8 mouse cellular contexts compared by ENCODE assay signal in the genomic region with DNA sequence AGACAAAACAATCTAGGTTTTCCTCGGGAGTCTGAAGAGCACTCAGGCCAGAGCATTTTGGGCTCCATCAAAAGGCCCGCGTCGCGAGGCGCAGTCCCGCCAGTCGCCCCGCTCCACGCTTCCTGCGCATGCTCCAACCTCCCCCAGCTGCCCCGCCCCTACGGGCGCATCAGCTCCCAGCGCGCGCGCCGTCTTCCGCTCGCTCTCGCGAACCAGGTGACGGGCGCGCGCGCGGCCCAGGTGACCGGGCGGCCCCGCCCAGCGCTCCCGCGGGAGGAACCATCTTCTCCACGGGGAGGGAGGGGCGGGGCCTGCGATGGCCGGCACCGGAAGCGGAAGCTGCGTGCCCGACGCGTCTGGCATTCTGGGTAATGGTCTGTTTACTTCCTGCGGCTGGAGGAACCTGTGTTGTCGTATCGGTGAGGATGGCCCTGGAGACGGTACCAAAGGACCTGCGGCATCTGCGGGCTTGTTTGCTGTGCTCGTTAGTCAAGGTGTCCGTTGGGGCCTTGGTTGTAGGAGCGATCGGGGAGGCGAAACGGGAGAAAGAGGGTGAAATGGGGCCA. TPM values are rescaled to one million over a fixed set of nuclear protein-coding genes. Genes with fewer than 3 reads are reported as not detected.
DNase-seq lines count a peak whose midpoint lies in the region; ATAC-seq and TF ChIP-seq lines count a peak whose summit lies in the region.

A gene (plus strand): TSS at position 378 of the 566 bp plus-strand sequence.

- peaks cover 4% of the 10 kb centered on the region for H3K79me3 ChIP-seq in C2C12 (ENCODE audit: low read depth)

- peaks cover 12% of the 10 kb centered on the region for H3K79me2 ChIP-seq in C2C12 (ENCODE audit: control insufficient read depth, insufficient read depth)

- H3K27me3 ChIP-seq in C2C12 (ENCODE audit: control insufficient read depth, insufficient read depth, insufficient read length), result peaks cover 17% of the 10 kb centered on the region
- H3K27me3 ChIP-seq in heart, embryonic 10.5 days (ENCODE audit: insufficient read depth, poor library complexity, severe bottlenecking), result peaks cover 16% of the 10 kb centered on the region; the same call in 1 of the 2 replicates
- H3K27me3 ChIP-seq in kidney, embryonic 15.5 days, result no peaks in the 10 kb centered on the region
- no peaks in the 10 kb centered on the region for H3K27me3 ChIP-seq in liver, embryonic 11.5 days (replicated peaks; ENCODE audit: control insufficient read depth, insufficient read depth, low read length)
- no peaks in the 10 kb centered on the region for H3K27me3 ChIP-seq in stomach, embryonic 14.5 days (ENCODE audit: control insufficient read depth, insufficient read depth, low read length)

- DNase-seq in brain, adult 2 months (ENCODE audit: low read depth, low spot score), result peak; percentile 98
- peak; percentile 97 for DNase-seq in heart, embryonic 10.5 days (ENCODE audit: low spot score)
- peak; percentile 98 for DNase-seq in liver, embryonic 11.5 days (ENCODE audit: low spot score)
- peak; percentile 99 for DNase-seq in naive thymus-derived CD4-positive, alpha-beta T cell, adult 2 months (ENCODE audit: low read depth)

- H3K4me2 ChIP-seq in kidney, embryonic 15.5 days, result peak within 1 kb of the TSS; percentile 93
- H3K4me2 ChIP-seq in liver, embryonic 11.5 days, result peak within 1 kb of the TSS; percentile 92
- peak within 1 kb of the TSS; percentile 79 for H3K4me2 ChIP-seq in stomach, embryonic 14.5 days (replicated peaks; ENCODE audit: low read depth, low read length)

- H3K36me3 ChIP-seq in C2C12 (ENCODE audit: control insufficient read depth, insufficient read depth), result peaks cover 21% of the 10 kb centered on the region
- H3K36me3 ChIP-seq in heart, embryonic 10.5 days, result peaks cover 25% of the 10 kb centered on the region
- peaks cover 33% of the 10 kb centered on the region for H3K36me3 ChIP-seq in kidney, embryonic 15.5 days
- peaks cover 17% of the 10 kb centered on the region for H3K36me3 ChIP-seq in liver, embryonic 11.5 days (ENCODE audit: control insufficient read depth, insufficient read depth, low read length)
- peaks cover 11% of the 10 kb centered on the region for H3K36me3 ChIP-seq in stomach, embryonic 14.5 days (ENCODE audit: control insufficient read depth, insufficient read depth, low read length)

- ATAC-seq in erythroblast, adult 5-6 weeks (replicated peaks; ENCODE audit: low FRiP score, poor library complexity, severe bottlenecking), result peak; percentile 83
- ATAC-seq in kidney, embryonic 15.5 days (replicated peaks; ENCODE audit: low FRiP score), result peak; percentile 94
- ATAC-seq in liver, embryonic 11.5 days (replicated peaks; ENCODE audit: low FRiP score), result peak; percentile 90
- ATAC-seq in stomach, embryonic 14.5 days (ENCODE audit: insufficient number of reproducible peaks, insufficient read depth, low FRiP score, low read depth), result peak; percentile 92

- H3K9ac ChIP-seq in kidney, embryonic 15.5 days, result peak within 1 kb of the TSS; percentile 70
- H3K9ac ChIP-seq in liver, embryonic 11.5 days (ENCODE audit: low read depth, low read length), result peak within 1 kb of the TSS; percentile 80
- peak within 1 kb of the TSS; percentile 72 for H3K9ac ChIP-seq in stomach, embryonic 14.5 days (replicated peaks; ENCODE audit: low read depth, low read length)

- peak within 1 kb of the TSS; percentile 97 for H3K4me3 ChIP-seq in C2C12 (ENCODE audit: insufficient read depth, poor library complexity, severe bottlenecking)
- H3K4me3 ChIP-seq in heart, embryonic 10.5 days, result peak within 1 kb of the TSS; percentile 96
- H3K4me3 ChIP-seq in kidney, embryonic 15.5 days (replicated peaks), result peak within 1 kb of the TSS; percentile 70
- H3K4me3 ChIP-seq in liver, embryonic 11.5 days (ENCODE audit: low read depth, low read length), result peak within 1 kb of the TSS; percentile 97
- H3K4me3 ChIP-seq in stomach, embryonic 14.5 days (ENCODE audit: low read depth, low read length), result peak within 1 kb of the TSS; percentile 80

- H3K27ac ChIP-seq in heart, embryonic 10.5 days, result peak within 1 kb of the TSS; percentile 91
- peak within 1 kb of the TSS; percentile 85 for H3K27ac ChIP-seq in kidney, embryonic 15.5 days
- H3K27ac ChIP-seq in liver, embryonic 11.5 days (ENCODE audit: low read depth, low read length), result peak within 1 kb of the TSS; percentile 96
- peak within 1 kb of the TSS; percentile 91 for H3K27ac ChIP-seq in stomach, embryonic 14.5 days (ENCODE audit: low read length)

- WGBS in heart, embryonic 10.5 days, result under 1% methylated on average over 57 of the region's 57 CpGs
- under 1% methylated on average over 57 of the region's 57 CpGs for WGBS in kidney, embryonic 15.5 days
- under 1% methylated on average over 57 of the region's 57 CpGs for WGBS in liver, embryonic 11.5 days
- under 1% methylated on average over 57 of the region's 57 CpGs for WGBS in stomach, embryonic 14.5 days

- H3K9me3 ChIP-seq in heart, embryonic 10.5 days, result no peaks in the 10 kb centered on the region
- no peaks in the 10 kb centered on the region for H3K9me3 ChIP-seq in kidney, embryonic 15.5 days (replicated peaks)
- no peaks in the 10 kb centered on the region for H3K9me3 ChIP-seq in liver, embryonic 11.5 days (ENCODE audit: control insufficient read depth, low read length)
- no peaks in the 10 kb centered on the region for H3K9me3 ChIP-seq in stomach, embryonic 14.5 days (ENCODE audit: control insufficient read depth, low read depth, low read length)

- H3K4me1 ChIP-seq in heart, embryonic 10.5 days, result peaks cover 35% of the 10 kb centered on the region
- H3K4me1 ChIP-seq in kidney, embryonic 15.5 days, result peaks cover 19% of the 10 kb centered on the region
- peaks cover 41% of the 10 kb centered on the region for H3K4me1 ChIP-seq in liver, embryonic 11.5 days (replicated peaks; ENCODE audit: control insufficient read depth, insufficient read depth, low read length)
- H3K4me1 ChIP-seq in stomach, embryonic 14.5 days (ENCODE audit: control insufficient read depth, insufficient read depth, low read length), result peaks cover 6% of the 10 kb centered on the region; the same call in 1 of the 2 replicates

- no peak for TF ChIP-seq CTCF in C2C12 (IDR thresholded peaks at IDR 0.05; ENCODE audit: control insufficient read depth, insufficient read depth, insufficient read length)

- peak within 1 kb of the TSS; percentile 84 for H3ac ChIP-seq in C2C12 (ENCODE audit: control insufficient read depth, insufficient read length, low read depth)

TF ChIP-seq in C2C12, 6 proteins besides CTCF, POLR2A, EP300 and RAD21:
- TF ChIP-seq MYOG (IDR thresholded peaks at IDR 0.05; ENCODE audit: control insufficient read depth, extremely low read depth, insufficient read length) (no peak), MYOD1 (IDR thresholded peaks at IDR 0.05; ENCODE audit: control insufficient read depth, insufficient read length, low read depth) (no peak), MAX (IDR thresholded peaks at IDR 0.05) (peak; percentile 91), USF1 (IDR thresholded peaks at IDR 0.05; ENCODE audit: low read depth) (peak; percentile 13)

RNA-seq across cellular contexts. Expression of the gene that starts here (rescaled TPM):
- polyA plus RNA-seq in C2C12 (2012; fragmentation: generic; extraction: Trizol), result 214 TPM
- 133 and 166 TPM in 2 replicates for total RNA-seq in erythroblast, adult 5-6 weeks (2015; ENCODE audit: low replicate concordance)
- total RNA-seq in erythroblast, adult 5-6 weeks (2017; ENCODE audit: low replicate concordance), result 103 and 121 TPM in 2 replicates
- 122 and 151 TPM in 2 replicates for polyA plus RNA-seq in heart, embryonic 10.5 days (2016; fragmentation: Nextera tagmentation; extraction: Ambion mirVana)
- polyA plus RNA-seq in kidney, embryonic 15.5 days (2015; fragmentation: Nextera tagmentation; extraction: Ambion mirVana), result 164 and 168 TPM in 2 replicates
- 233 and 240 TPM in 2 replicates for polyA plus RNA-seq in liver, embryonic 11.5 days (2014; fragmentation: Nextera tagmentation; extraction: Ambion mirVana)
- 133 and 151 TPM in 2 replicates for polyA plus RNA-seq in stomach, embryonic 14.5 days (2014; fragmentation: Nextera tagmentation; extraction: Ambion mirVana)

Comparison
In these comparisons a context has a peak if more than half of its experiments do, and no peak if none do; other contexts are left out.
1. Peak in every context shown above with its lines: DNase-seq, ATAC-seq, H3K4me3 ChIP-seq and H3K27ac ChIP-seq.